Mouse (Mus musculus) cerebral cortex, adult 2 months (tissue): Measurements from ENCODE around the gene S1pr1.

Source experiments
- WGBS: fragments of 180-500 bp; shearing (Covaris S2); methylation state at CpG from one replicate; pipeline ENCODE4 v1.1.7; 2018; 5-methylcytosine and 5-hydroxymethylcytosine counted together

The S1pr1 gene

DNA sequence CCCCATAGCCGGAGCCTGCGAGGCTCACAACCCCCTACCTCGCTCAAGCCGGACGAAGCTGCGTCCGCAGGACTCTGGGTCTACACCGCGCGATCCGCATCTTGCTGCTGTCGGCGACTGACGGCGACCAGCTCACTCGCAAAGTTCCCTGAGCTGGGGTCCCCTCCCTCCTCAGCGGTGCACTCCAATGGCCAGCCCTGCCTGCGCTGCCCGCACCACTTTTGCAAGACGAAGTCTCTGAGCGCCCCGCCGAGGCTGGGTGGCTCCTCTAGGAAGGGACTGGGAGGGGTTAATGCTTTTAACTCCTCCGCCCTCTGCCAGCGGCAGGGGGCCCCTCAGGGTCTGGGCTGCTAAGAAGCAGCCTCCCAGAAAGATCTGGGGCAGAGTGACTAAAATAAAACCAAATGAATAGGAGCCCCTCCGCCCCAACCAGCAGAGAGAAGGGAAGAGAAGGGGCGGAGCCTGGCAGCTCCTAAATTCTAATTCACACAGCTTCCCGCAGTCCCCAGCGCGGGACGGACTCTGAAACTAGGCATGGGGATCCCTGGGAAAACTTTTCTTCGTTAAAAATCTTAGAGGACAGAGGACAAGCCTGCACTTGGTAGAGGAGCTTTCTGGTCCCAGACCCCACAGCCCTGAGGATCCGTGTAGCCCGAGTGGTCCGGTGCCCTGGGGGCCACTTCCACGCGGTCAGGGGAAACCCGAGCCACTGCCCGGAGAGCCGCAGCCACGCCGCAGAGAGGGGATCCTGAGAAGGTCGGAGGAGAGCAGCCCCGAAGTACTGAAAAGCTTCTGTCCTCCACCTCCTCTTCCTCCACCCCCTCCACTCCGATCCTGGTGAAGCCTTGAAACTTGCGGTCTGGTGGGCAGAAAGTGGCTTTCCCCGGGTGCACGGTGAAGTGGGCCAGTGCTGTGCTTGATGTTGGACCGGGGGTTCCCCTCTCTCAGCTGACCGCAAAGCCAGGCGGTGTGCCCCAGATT, at the start of gene S1pr1:
Gene S1pr1 (minus strand): TSS at position 402 of the 981 bp plus-strand sequence.
- WGBS = 3% methylated on average over 51 of the region's 51 CpGs

DNA sequence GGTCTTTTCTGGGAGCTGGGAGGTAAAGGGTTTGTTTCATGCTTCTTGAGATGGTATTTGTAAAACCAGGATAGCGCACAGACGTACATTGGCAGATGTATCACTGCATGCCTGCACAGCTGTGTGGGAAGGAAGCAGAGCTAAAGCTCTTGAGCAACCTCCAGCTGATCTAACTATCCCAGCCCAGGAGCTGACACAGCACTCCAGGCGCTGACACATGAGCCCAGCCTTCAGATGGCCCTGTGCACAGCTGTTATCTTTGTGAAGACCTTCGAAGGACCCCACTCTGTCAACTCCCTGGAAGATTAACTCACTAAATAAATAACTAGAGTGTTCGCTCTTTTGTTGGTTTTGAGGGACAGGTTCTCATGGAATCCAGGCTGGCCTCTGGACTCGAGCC, 48.4 kb upstream of the S1pr1 start:
- WGBS = 68% methylated on average over 6 of the region's 6 CpGs

- 82% methylated on average over 7 of the region's 7 CpGs for WGBS
These were observed 48.0 kb upstream of the S1pr1 start for GRCm38 (mm10) chr3:115762841-115763240.

DNA sequence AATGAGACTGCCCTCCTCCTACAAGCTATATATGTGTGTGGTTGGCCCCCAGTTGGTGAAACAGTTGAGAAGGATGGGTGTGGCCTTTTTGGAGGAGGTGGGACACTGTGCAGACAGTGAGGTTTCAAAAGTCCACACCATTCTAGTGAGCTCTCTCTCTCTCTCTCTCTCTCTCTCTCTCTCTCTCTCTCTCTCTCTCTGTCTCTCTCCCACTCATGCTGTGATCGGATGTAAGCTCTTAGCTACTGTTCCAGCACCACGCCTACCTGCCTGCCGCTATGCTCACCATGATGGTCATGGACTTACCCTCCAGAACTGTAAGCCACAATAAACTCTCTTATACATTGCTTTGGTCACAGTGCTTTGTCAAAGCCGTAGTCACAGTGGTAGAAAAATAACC, 44.8 kb upstream of the S1pr1 start:
- WGBS = 89% methylated on average over 4 of the region's 4 CpGs

GRCm38 (mm10) chr3:115758455-115758912, 43.6 kb upstream of the S1pr1 start:
- 41% methylated on average over 9 of the region's 9 CpGs for WGBS

- WGBS = 74% methylated on average over 8 of the region's 8 CpGs
These were observed 39.6 kb upstream of the S1pr1 start for GRCm38 (mm10) chr3:115754466-115754865.

GRCm38 (mm10) chr3:115750369-115750768, 35.5 kb upstream of the S1pr1 start:
- WGBS = 96% methylated on average over 3 of the region's 3 CpGs

DNA sequence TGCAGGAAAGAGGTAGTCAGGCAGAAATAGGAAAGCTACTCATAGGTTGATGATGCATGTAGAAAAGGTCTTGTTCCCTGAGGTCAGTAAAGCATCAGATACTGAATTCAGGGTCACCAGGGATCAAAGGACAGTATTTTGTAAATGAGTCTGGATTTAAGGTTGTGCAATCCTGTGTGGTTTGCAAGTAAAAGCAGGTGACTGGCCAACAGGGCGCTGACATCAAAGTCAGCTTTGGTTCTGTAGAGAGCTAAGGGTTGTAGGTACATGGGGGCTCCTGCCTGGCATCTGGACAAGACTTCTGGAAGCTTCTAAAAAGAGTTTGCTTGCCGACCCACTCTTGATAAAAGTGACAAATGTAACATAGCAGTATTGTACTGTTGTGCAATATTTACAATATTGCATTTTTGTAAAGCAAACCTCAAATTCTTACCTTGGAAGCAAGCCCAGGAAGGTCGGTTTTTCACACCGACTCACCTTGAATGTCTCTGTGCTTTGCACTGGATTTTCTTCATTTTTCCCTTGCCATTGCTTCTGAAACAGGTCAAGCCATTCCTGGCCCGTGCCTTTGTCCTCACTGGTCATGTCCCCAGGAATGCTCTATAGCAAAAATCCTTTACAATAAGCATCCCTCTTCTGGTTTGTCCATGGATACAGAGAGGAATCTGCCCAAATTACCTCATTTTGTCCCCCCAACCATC, 33.6 kb upstream of the S1pr1 start:
- WGBS = 85% methylated on average over 5 of the region's 5 CpGs

GRCm38 (mm10) chr3:115746511-115746910, 31.6 kb upstream of the S1pr1 start:
- WGBS = 73% methylated on average over 8 of the region's 8 CpGs

GRCm38 (mm10) chr3:115745088-115745487, 30.2 kb upstream of the S1pr1 start:
- whole genome bisulfite sequencing = 92% methylated on average over 11 of the region's 11 CpGs

- WGBS = 79% methylated on average over 2 of the region's 2 CpGs
These were observed 23.7 kb upstream of the S1pr1 start for GRCm38 (mm10) chr3:115738524-115738923.

DNA sequence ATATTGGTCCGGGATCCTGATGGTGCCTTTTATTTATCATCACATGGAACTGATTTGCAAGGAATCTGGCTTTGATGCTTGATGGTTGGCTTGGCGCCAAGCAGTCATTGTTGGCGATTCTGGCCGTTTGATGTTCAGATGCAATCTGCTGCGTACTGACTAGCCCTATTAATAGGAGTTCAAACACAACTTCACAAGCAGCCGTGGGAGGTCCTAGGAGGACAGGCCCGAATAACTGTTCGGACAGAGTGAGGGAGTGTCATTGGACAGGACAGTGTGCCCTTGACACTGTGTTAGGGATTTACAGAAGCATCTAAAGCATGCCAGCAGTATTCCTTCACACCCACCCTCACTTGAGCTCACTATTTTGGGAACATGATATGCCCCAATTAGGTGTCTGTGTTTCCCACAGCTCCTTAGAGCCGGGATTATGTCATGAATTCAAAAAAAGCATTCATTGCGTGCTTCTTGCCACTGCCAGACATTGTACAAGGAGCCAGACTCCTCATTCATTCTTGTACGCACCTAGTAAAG, 23.0 kb upstream of the S1pr1 start:
- 10% methylated on average over 11 of the region's 11 CpGs for WGBS

- WGBS = 84% methylated on average over 3 of the region's 3 CpGs
These were observed 20.7 kb upstream of the S1pr1 start for GRCm38 (mm10) chr3:115735540-115735939.

DNA sequence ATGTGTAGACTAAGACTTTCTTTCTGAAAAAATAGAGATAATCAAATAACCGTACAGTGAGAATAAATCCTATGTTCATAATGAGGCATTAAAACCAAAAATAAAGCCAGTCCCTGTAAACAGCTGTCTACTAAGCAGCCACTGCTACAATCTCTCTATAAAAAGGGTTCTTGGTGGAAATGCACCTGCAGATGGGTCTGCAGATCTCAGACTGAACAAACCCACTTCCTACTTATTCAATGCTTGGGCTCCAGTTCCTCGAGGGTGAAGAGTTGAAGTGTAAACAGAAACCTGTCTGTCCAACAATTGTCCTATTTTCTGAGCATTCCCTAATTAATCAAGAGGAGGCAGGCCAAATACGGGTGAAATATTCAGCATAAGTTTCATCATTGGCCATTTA, 20.0 kb upstream of the S1pr1 start:
- WGBS = 64% methylated on average over 3 of the region's 3 CpGs

- 90% methylated on average over 7 of the region's 7 CpGs for WGBS
These were observed 15.5 kb upstream of the S1pr1 start for GRCm38 (mm10) chr3:115730336-115730735.

DNA sequence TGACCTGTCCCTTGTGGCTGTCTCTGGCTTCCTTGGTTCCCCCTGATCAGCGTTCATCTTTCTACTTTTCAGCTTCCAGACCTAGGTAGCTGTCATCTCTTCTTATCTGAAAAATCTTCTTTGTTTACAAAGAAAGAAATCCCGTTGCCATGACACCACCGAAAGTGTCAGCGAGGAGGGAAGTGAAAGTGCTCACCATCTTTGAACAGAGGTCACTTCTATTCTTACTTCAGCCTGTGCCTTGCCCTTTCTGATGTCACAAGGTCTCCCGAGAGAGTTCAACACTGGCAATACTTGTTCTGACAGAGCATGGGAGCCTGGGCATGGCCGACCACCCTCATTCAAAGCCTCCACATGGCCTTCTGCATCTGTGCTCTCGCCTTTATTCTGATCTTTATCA, 14.3 kb upstream of the S1pr1 start:
- WGBS = 82% methylated on average over 7 of the region's 7 CpGs

DNA sequence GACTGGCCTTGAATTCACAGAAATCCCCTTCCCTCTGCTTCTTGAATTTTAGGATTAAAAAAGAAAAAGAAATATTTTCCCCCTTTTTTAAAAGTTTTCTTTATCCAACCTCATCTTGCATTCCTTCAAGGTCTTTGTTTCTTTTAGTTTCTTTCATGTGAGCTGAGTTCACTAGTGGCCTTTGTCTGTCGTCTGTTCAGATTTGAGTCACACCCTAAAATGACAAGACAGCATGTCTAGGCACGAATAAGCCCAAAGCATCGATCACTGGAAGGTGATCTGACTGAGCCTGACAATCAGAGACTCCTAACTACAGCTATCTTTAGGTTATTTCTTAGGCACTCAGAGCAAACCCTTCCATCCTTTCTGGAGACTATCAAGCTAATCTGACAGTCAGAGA, 13.3 kb upstream of the S1pr1 start:
- WGBS = 74% methylated on average over 3 of the region's 3 CpGs

- WGBS = 90% methylated on average over 6 of the region's 6 CpGs
These were observed 4.0 kb upstream of the S1pr1 start for GRCm38 (mm10) chr3:115718886-115719285.

- WGBS = 81% methylated on average over 3 of the region's 3 CpGs
These were observed 1.1 kb upstream of the S1pr1 start for GRCm38 (mm10) chr3:115715900-115716515.

GRCm38 (mm10) chr3:115714049-115714435, 830 bp downstream of the S1pr1 start:
- 4% methylated on average over 5 of the region's 5 CpGs for WGBS

- 11% methylated on average over 22 of the region's 22 CpGs for WGBS
These were observed 1.3 kb downstream of the S1pr1 start for GRCm38 (mm10) chr3:115713417-115714048.

DNA sequence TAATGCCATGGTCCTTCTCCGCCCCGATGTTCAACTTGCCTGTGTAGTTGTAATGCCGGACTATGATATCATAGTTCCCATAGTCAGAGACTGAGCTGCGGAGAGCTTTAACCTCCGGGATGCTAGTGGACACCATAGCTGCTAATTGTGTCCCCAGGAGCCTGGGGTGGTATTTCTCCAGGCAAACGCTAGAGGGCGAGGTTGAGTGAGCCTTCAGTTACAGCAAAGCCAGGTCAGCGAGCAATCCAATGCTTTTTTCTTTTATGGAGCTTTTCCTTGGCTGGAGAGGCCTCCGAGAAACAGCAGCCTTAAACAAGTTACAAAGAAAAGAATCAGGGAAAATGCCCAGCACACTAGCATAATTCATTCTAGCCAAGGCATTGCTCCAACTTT, 2.1 kb downstream of the S1pr1 start:
- WGBS = 16% methylated on average over 9 of the region's 9 CpGs
